Mouse (Mus musculus): Measurements from ENCODE around the gene Gm3424. TPM values are rescaled to one million over a fixed set of nuclear protein-coding genes. Genes with fewer than 3 reads are reported as not detected.
"Not testable (repeated sequence)": the region's sequence is repeated elsewhere in the genome, so short reads cannot be mapped to it uniquely, and the experiment has no call there.

The Gm3424 gene
- not detected in 2 replicates for polyA plus RNA-seq (2016; fragmentation: Nextera tagmentation; extraction: Ambion mirVana)

- H3K9ac ChIP-seq; H3K4me1 ChIP-seq; H3K27ac ChIP-seq; H3K4me3 ChIP-seq; H3K9me3 ChIP-seq; H3K27me3 ChIP-seq; ATAC-seq (ENCODE audit: insufficient number of reproducible peaks, insufficient read depth, low FRiP score, low TSS enrichment); H3K36me3 ChIP-seq; H3K4me2 ChIP-seq (replicated peaks): not testable (repeated sequence)
- no CpG with 5 or more reads among the region's 3 CpGs for WGBS
Measured at GRCm38 (mm10) chr14:5830229-5830628, at the start of gene Gm3424. TSS of gene Gm3424 (minus strand) at chr14:5830329.

- H3K27me3 ChIP-seq; H3K27ac ChIP-seq; H3K9me3 ChIP-seq; H3K36me3 ChIP-seq; H3K4me1 ChIP-seq; ATAC-seq (ENCODE audit: insufficient number of reproducible peaks, insufficient read depth, low FRiP score, low TSS enrichment): not testable (repeated sequence)
- H3K4me3 ChIP-seq: peak overlapping the region; percentile 35
- 0% methylated on average over 25 of the region's 28 CpGs for WGBS
- 0 out of 2 replicates have a peak overlapping the region, but pooled peaks have one; percentile 27 for H3K9ac ChIP-seq
- H3K4me2 ChIP-seq (replicated peaks): peak overlapping the region; percentile 66
Measured at GRCm38 (mm10) chr14:5879791-5880190, 49.7 kb upstream of the Gm3424 start.

- not testable (repeated sequence) for H3K4me1 ChIP-seq; H3K4me3 ChIP-seq; H3K4me2 ChIP-seq (replicated peaks); H3K27ac ChIP-seq; ATAC-seq (ENCODE audit: insufficient number of reproducible peaks, insufficient read depth, low FRiP score, low TSS enrichment); H3K9ac ChIP-seq; H3K36me3 ChIP-seq; H3K27me3 ChIP-seq; H3K9me3 ChIP-seq
- 10% methylated on average over 7 of the region's 11 CpGs for WGBS
Measured at GRCm38 (mm10) chr14:5879136-5879535, 49.0 kb upstream of the Gm3424 start.

GRCm38 (mm10) chr14:5855911-5856310 lies 25.8 kb upstream of the Gm3424 start:
- H3K4me3 ChIP-seq; H3K9ac ChIP-seq; H3K4me1 ChIP-seq; H3K27me3 ChIP-seq; H3K4me2 ChIP-seq (replicated peaks); ATAC-seq (ENCODE audit: insufficient number of reproducible peaks, insufficient read depth, low FRiP score, low TSS enrichment); H3K27ac ChIP-seq; H3K36me3 ChIP-seq; H3K9me3 ChIP-seq: not testable (repeated sequence)
- 85% methylated on average over 3 of the region's 3 CpGs for WGBS

- not testable (repeated sequence) for H3K36me3 ChIP-seq; H3K4me3 ChIP-seq; H3K27ac ChIP-seq; ATAC-seq (ENCODE audit: insufficient number of reproducible peaks, insufficient read depth, low FRiP score, low TSS enrichment); H3K4me2 ChIP-seq (replicated peaks); H3K9me3 ChIP-seq; H3K4me1 ChIP-seq; H3K9ac ChIP-seq; H3K27me3 ChIP-seq
- no CpG with 5 or more reads among the region's 47 CpGs for WGBS
Measured at GRCm38 (mm10) chr14:5812699-5813356, 17.3 kb downstream of the Gm3424 start.

- H3K27me3 ChIP-seq; H3K9ac ChIP-seq; H3K9me3 ChIP-seq; H3K27ac ChIP-seq; H3K36me3 ChIP-seq; ATAC-seq (ENCODE audit: insufficient number of reproducible peaks, insufficient read depth, low FRiP score, low TSS enrichment); H3K4me1 ChIP-seq; H3K4me3 ChIP-seq; H3K4me2 ChIP-seq (replicated peaks): not testable (repeated sequence)
- WGBS: no CpG with 5 or more reads among the region's 3 CpGs
Measured at GRCm38 (mm10) chr14:5807882-5808281, 22.2 kb downstream of the Gm3424 start, which contains the start of gene Gm3383. TSS of gene Gm3383 (minus strand) at chr14:5807982.

Other genes with a start within 250 kb of the Gm3424 start
- gene Gm8265, start 197.3 kb downstream of the Gm3424 start, polyA plus RNA-seq (2016; fragmentation: Nextera tagmentation; extraction: Ambion mirVana): not detected in 2 replicates
- not detected in 2 replicates for gene Gm9603, start 142.9 kb downstream of the Gm3424 start, polyA plus RNA-seq (2016; fragmentation: Nextera tagmentation; extraction: Ambion mirVana)
- 0.28 TPM in 1 of 2 replicates, not detected in the other for gene Gm3373, start 88.8 kb downstream of the Gm3424 start, polyA plus RNA-seq (2016; fragmentation: Nextera tagmentation; extraction: Ambion mirVana)
- gene Gm3383, start 22.3 kb downstream of the Gm3424 start, polyA plus RNA-seq (2016; fragmentation: Nextera tagmentation; extraction: Ambion mirVana): 0.64 and 1.2 TPM in 2 replicates
- 0.26 TPM in 1 of 2 replicates, not detected in the other for gene Gm8237, start 50.1 kb upstream of the Gm3424 start, polyA plus RNA-seq (2016; fragmentation: Nextera tagmentation; extraction: Ambion mirVana)
- 0.52 and 0.56 TPM in 2 replicates for gene Gm3248, start 131.4 kb upstream of the Gm3424 start, polyA plus RNA-seq (2016; fragmentation: Nextera tagmentation; extraction: Ambion mirVana)
- not detected in 2 replicates for gene Gm3453, start 148.8 kb upstream of the Gm3424 start, polyA plus RNA-seq (2016; fragmentation: Nextera tagmentation; extraction: Ambion mirVana)
- not detected in 2 replicates for gene Gm6337, start 227.9 kb upstream of the Gm3424 start, polyA plus RNA-seq (2016; fragmentation: Nextera tagmentation; extraction: Ambion mirVana)